Mouse (Mus musculus) adrenal gland, adult 2 months (tissue): ENCODE measurements around the gene Tfdp1. TPM values are rescaled to one million over a fixed set of nuclear protein-coding genes. Genes with fewer than 3 reads are reported as not detected.

Experiments
- DNase-seq: peaks from one replicate; pipeline ENCODE4 v3.0.0; 2021
- polyA plus RNA-seq: library from polyadenylated mRNA; depleted of rRNA; stranded (reverse); fragments of >200 nt; gene quantifications from 2 replicates; pipeline ENCODE4 v1.2.3, GENCODE M21; 2012; rRNA removed
- total RNA-seq, 2 experiments: library from RNA; stranded (reverse); gene quantifications; 2 replicates each; pipeline ENCODE4 v1.2.3; 2021

Gene Tfdp1
- total and polyA plus RNA-seq, 3 experiments, result 15.3 to 67.1 (median 62.7) TPM

GRCm38 (mm10) chr8:13419111-13419639 lies 80.6 kb downstream of the Tfdp1 start:
- DNase-seq, result no peak

GRCm38 (mm10) chr8:13420970-13421369 lies 82.4 kb downstream of the Tfdp1 start:
- DNase-seq, result peak; percentile 30

GRCm38 (mm10) chr8:13427351-13427750 lies 88.8 kb downstream of the Tfdp1 start:
- no peak for DNase-seq

Other genes with a start within 250 kb of the Tfdp1 start
- gene Pcid2, start 233.3 kb upstream of the Tfdp1 start, total RNA-seq, result 10 to 100 TPM; 22.1 to 23.7 TPM
- 27.2 and 28.3 TPM in 2 replicates for gene Pcid2, start 233.3 kb upstream of the Tfdp1 start, polyA plus RNA-seq
- 100 to 1,000 TPM; 108 to 127 TPM for gene Cul4a, start 233.1 kb upstream of the Tfdp1 start, total RNA-seq
- gene Cul4a, start 233.1 kb upstream of the Tfdp1 start, polyA plus RNA-seq, result 123 and 132 TPM in 2 replicates
- 100 to 1,000 TPM; 476 to 520 TPM for gene Lamp1, start 179.6 kb upstream of the Tfdp1 start, total RNA-seq
- gene Lamp1, start 179.6 kb upstream of the Tfdp1 start, polyA plus RNA-seq, result 336 and 366 TPM in 2 replicates
- gene Grtp1, start 138.1 kb upstream of the Tfdp1 start, total RNA-seq, result 10 to 100 TPM; 10.8 to 16.4 TPM
- 10.1 and 12.5 TPM in 2 replicates for gene Grtp1, start 138.1 kb upstream of the Tfdp1 start, polyA plus RNA-seq
- 1 to 10 TPM in 1 of 2 experiments, under 1 TPM in 1; 0.93 to 5.4 TPM for gene Adprhl1, start 84.6 kb upstream of the Tfdp1 start, total RNA-seq
- gene Adprhl1, start 84.6 kb upstream of the Tfdp1 start, polyA plus RNA-seq, result 0.38 and 2.0 TPM in 2 replicates
- 10 to 100 TPM; 28.3 to 36.2 TPM for gene Dcun1d2, start 50.6 kb upstream of the Tfdp1 start, total RNA-seq
- gene Dcun1d2, start 50.6 kb upstream of the Tfdp1 start, polyA plus RNA-seq, result 23.3 and 24.9 TPM in 2 replicates
- 10 to 100 TPM; 27.1 to 35.5 TPM for gene Tmco3, start 50.6 kb upstream of the Tfdp1 start, total RNA-seq
- 41.1 and 44.8 TPM in 2 replicates for gene Tmco3, start 50.6 kb upstream of the Tfdp1 start, polyA plus RNA-seq
- under 1 TPM in 1 of 2 experiments, not detected in 1; 0.69 TPM for gene Atp4b, start 58.1 kb downstream of the Tfdp1 start, total RNA-seq
- gene Atp4b, start 58.1 kb downstream of the Tfdp1 start, polyA plus RNA-seq, result 0.43 and 1.2 TPM in 2 replicates
- gene Grk1, start 66.3 kb downstream of the Tfdp1 start, total RNA-seq, result not detected
- gene Grk1, start 66.3 kb downstream of the Tfdp1 start, polyA plus RNA-seq, result not detected in 2 replicates
- gene Tmem255b, start 96.4 kb downstream of the Tfdp1 start, total RNA-seq, result 1 to 10 TPM in 1 of 2 experiments, under 1 TPM in 1; 0.49 to 1.4 TPM
- 3.2 and 5.7 TPM in 2 replicates for gene Tmem255b, start 96.4 kb downstream of the Tfdp1 start, polyA plus RNA-seq
- gene Gas6, start 155.7 kb downstream of the Tfdp1 start, total RNA-seq, result 100 to 1,000 TPM; 127 to 450 TPM
- 260 and 429 TPM in 2 replicates for gene Gas6, start 155.7 kb downstream of the Tfdp1 start, polyA plus RNA-seq
- not detected for gene 1700029H14Rik, start 223.7 kb downstream of the Tfdp1 start, total RNA-seq
- not detected in 2 replicates for gene 1700029H14Rik, start 223.7 kb downstream of the Tfdp1 start, polyA plus RNA-seq